Mouse (Mus musculus): ENCODE data around the gene Agtr1a. TPM values are rescaled to one million over a fixed set of nuclear protein-coding genes. Genes with fewer than 3 reads are reported as not detected.

The Agtr1a gene
- polyA plus RNA-seq, 1 experiment from 2014 or later, result 1.6 TPM

DNA sequence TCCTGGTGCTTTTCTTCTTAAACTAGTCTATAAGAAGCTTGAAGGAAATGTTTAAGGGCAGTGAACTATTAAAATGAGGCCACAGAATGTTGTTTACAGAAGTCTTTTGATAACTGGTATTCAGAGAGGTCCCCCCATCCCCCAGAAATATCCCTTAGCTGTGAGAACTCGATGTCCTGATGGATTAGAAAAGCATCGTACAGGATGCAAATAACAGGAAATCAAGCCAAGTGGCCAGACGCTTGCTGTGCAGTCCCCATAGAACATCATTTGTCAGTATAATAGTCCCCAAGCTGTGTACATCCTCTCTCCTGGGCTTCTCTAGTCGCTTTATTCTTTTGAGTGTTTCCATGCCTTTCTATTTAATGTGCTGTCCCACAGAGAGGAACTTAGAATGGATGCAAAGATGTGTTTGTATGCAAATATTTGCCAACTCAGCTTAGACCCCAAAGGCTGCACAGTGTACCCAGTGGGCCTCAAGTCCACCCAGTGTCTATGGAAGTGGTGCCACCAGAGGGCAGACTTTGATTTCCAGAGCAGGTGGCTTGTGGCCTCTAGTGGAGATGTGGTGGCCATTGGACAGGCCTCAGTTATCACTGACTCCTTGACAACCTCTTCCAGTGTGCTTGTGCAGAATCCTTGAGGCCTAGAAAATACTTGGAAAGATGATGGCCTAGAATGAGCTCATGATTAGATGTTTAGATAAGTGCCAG, 22.4 kb downstream of the Agtr1a start:
- WGBS, result 52% methylated on average over 4 of the region's 4 CpGs
- Histone ChIP-seq H3K27me3 (ENCODE audit: control insufficient read depth, insufficient read depth, low read length) (no peaks in the 10 kb centered on the region), H3K36me3 (ENCODE audit: control insufficient read depth, insufficient read depth, low read length) (no peaks in the 10 kb centered on the region), H3K9me3 (ENCODE audit: control insufficient read depth, low read length) (no peaks in the 10 kb centered on the region), H3K9ac (replicated peaks; ENCODE audit: low read depth, low read length) (no peak overlapping the region), H3K27ac (ENCODE audit: low read depth, low read length) (no peak overlapping the region), H3K4me1 (ENCODE audit: control insufficient read depth, insufficient read depth, low read length) (no peaks in the 10 kb centered on the region), H3K4me2 (ENCODE audit: low read depth, low read length) (no peak overlapping the region), H3K4me3 (ENCODE audit: low read depth, low read length) (no peak overlapping the region)
- ATAC-seq (ENCODE audit: low read depth), result no peak

DNA sequence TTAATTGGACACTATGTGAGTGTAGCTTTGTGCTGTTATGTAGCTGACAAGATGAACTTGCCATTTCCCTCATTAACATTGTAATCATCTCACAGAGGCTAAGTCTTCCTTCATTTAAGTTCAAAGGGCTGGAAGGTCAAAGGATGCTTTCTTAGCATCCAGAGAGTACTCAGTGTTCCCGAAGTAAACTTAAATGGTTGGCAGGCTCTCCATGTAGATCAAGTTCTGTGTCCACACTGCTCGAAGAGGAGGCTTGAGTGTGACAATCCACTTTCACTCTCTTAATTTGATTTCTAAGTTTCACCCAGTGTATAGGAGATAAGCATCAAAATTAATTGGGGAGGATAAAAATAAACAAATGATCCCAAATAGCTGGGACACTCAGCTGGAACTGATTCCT, 23.6 kb downstream of the Agtr1a start:
- no peaks in the 10 kb centered on the region for H3K27me3 ChIP-seq (ENCODE audit: control insufficient read depth, insufficient read depth, low read length)
- H3K4me1 ChIP-seq (ENCODE audit: control insufficient read depth, insufficient read depth, low read length), result no peaks in the 10 kb centered on the region
- H3K9me3 ChIP-seq (ENCODE audit: control insufficient read depth, low read length), result no peaks in the 10 kb centered on the region
- H3K9ac ChIP-seq (replicated peaks; ENCODE audit: low read depth, low read length), result no peak overlapping the region
- H3K36me3 ChIP-seq (ENCODE audit: control insufficient read depth, insufficient read depth, low read length), result no peaks in the 10 kb centered on the region
- H3K27ac ChIP-seq (ENCODE audit: low read depth, low read length), result no peak overlapping the region
- H3K4me3 ChIP-seq (ENCODE audit: low read depth, low read length), result no peak overlapping the region
- 92% methylated on average over 2 of the region's 2 CpGs for WGBS
- no peak for ATAC-seq (ENCODE audit: low read depth)
- no peak overlapping the region for H3K4me2 ChIP-seq (ENCODE audit: low read depth, low read length)

DNA sequence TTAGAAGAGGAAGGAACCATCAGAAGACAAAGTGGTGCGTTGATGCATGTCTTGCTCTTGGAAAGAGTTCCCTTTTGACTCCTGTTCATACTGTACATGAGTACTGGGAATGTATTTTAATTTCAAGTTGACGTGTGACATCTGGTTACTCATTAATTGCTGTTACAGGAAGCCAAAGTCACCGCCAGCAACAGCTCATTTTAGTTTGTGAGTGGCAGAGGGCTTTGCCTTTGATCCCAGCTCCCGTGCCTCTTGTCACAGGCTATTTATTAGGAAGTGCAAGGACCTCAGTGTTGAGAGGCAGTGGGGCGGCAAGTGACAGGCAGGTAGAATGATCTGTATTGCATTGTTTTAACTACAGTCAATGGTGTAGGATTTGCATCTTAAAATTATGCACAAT, 24.8 kb downstream of the Agtr1a start:
- ATAC-seq (ENCODE audit: low read depth), result no peak
- Histone ChIP-seq H3K4me1 (ENCODE audit: control insufficient read depth, insufficient read depth, low read length) (no peaks in the 10 kb centered on the region), H3K9ac (replicated peaks; ENCODE audit: low read depth, low read length) (no peak overlapping the region), H3K36me3 (ENCODE audit: control insufficient read depth, insufficient read depth, low read length) (no peaks in the 10 kb centered on the region), H3K27ac (ENCODE audit: low read depth, low read length) (no peak overlapping the region), H3K4me3 (ENCODE audit: low read depth, low read length) (no peak overlapping the region), H3K9me3 (ENCODE audit: control insufficient read depth, low read length) (no peaks in the 10 kb centered on the region), H3K27me3 (ENCODE audit: control insufficient read depth, insufficient read depth, low read length) (no peaks in the 10 kb centered on the region), H3K4me2 (ENCODE audit: low read depth, low read length) (no peak overlapping the region)
- 73% methylated on average over 5 of the region's 5 CpGs for WGBS

DNA sequence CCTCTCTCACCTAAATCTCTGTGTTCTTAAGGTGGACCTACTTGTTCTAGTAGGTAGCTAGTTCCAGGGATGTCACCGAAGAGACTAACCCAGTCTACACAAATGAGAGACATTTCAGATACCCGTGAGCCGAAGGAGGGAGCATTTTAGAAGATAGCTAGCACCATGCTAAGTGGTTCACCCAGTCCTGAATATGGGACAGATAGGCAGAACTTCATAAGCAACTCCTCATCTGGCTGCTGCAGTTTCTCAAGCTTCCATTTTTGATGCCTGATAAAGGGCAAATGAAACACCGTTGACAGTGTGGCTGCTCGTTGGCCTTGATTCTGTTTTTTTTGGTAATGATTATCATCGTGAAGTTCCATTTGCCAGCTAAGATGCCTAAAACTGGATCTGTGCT, 25.8 kb downstream of the Agtr1a start:
- Histone ChIP-seq H3K9me3 (ENCODE audit: control insufficient read depth, low read length) (no peaks in the 10 kb centered on the region), H3K4me1 (ENCODE audit: control insufficient read depth, insufficient read depth, low read length) (no peaks in the 10 kb centered on the region), H3K4me3 (ENCODE audit: low read depth, low read length) (no peak overlapping the region), H3K27me3 (ENCODE audit: control insufficient read depth, insufficient read depth, low read length) (no peaks in the 10 kb centered on the region), H3K9ac (replicated peaks; ENCODE audit: low read depth, low read length) (no peak overlapping the region), H3K27ac (ENCODE audit: low read depth, low read length) (no peak overlapping the region), H3K36me3 (ENCODE audit: control insufficient read depth, insufficient read depth, low read length) (no peaks in the 10 kb centered on the region), H3K4me2 (ENCODE audit: low read depth, low read length) (no peak overlapping the region)
- no peak for ATAC-seq (ENCODE audit: low read depth)
- WGBS, result 98% methylated on average over 6 of the region's 6 CpGs

DNA sequence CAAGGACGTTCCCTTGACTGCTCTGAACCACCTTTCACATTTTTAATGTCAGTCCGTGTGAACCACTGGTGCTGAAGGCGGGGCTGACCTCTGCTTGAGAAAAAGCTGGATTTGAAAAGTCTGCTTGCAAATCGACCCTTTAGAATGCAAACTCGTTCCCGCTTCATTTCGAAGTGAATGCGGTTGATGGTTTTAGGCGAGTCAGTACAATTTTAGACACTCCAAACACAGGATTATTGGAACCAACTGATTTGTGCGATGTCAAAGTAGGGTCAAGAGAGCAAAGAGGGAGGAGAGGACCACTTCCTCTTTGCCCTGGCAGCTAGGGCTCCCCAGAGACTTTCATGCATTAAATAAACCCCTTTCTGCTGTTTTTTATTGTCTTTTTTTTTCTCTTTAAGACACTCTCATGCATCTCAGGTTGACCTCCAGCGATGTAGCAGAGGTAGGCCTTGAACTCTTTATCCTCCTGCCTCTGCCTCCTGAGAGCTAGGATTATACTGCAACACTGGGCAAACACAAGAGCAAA, 27.9 kb downstream of the Agtr1a start:
- Histone ChIP-seq H3K4me2 (ENCODE audit: low read depth, low read length) (no peak overlapping the region), H3K4me1 (ENCODE audit: control insufficient read depth, insufficient read depth, low read length) (no peaks in the 10 kb centered on the region), H3K9me3 (ENCODE audit: control insufficient read depth, low read length) (no peaks in the 10 kb centered on the region), H3K27ac (ENCODE audit: low read depth, low read length) (no peak overlapping the region), H3K4me3 (ENCODE audit: low read depth, low read length) (no peak overlapping the region), H3K27me3 (ENCODE audit: control insufficient read depth, insufficient read depth, low read length) (no peaks in the 10 kb centered on the region), H3K9ac (replicated peaks; ENCODE audit: low read depth, low read length) (no peak overlapping the region), H3K36me3 (ENCODE audit: control insufficient read depth, insufficient read depth, low read length) (no peaks in the 10 kb centered on the region)
- ATAC-seq (ENCODE audit: low read depth), result no peak
- WGBS, result 74% methylated on average over 11 of the region's 11 CpGs

DNA sequence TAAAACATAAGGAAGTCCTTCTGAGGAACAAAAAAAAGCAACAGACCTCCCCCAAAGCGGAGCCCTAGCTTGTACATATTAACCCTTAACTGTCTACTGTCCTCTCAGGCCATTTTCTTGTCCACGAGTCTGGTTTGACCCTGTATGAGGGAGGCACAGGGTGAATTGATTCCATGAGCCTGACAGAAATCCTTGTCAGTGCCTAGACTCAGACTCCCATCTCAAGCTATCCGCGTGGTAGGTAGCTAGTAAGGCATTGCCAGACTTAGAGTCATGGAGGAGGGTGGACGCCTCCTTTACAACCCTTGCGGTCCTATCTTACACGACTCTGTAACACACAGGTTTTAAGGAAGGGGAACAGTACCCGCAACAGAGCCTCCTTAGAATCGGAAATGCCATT, 28.5 kb downstream of the Agtr1a start:
- 89% methylated on average over 9 of the region's 9 CpGs for WGBS
- Histone ChIP-seq H3K4me1 (ENCODE audit: control insufficient read depth, insufficient read depth, low read length) (no peaks in the 10 kb centered on the region), H3K36me3 (ENCODE audit: control insufficient read depth, insufficient read depth, low read length) (no peaks in the 10 kb centered on the region), H3K9me3 (ENCODE audit: control insufficient read depth, low read length) (no peaks in the 10 kb centered on the region), H3K27me3 (ENCODE audit: control insufficient read depth, insufficient read depth, low read length) (no peaks in the 10 kb centered on the region), H3K27ac (ENCODE audit: low read depth, low read length) (no peak overlapping the region), H3K4me2 (ENCODE audit: low read depth, low read length) (no peak overlapping the region), H3K9ac (replicated peaks; ENCODE audit: low read depth, low read length) (no peak overlapping the region), H3K4me3 (ENCODE audit: low read depth, low read length) (no peak overlapping the region)
- ATAC-seq (ENCODE audit: low read depth), result no peak

DNA sequence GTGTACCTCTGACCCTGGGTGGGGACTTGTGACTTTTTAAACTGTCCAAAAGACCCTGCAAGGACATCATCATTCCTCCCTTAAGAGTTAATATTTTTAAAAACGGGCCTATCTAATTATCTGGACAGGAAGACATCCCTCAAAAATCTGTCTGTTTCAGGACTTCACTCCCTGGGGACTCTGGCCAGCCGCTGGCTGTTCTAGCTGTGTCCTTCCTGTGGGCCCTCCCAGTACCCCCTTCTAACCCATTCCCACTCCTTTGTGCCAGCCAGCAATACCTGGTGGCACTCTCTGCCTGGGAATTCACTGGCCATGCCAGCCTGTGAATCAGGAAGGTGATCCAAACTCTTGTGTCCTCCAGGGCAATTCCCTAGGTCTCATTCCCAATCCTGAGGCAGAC, 29.1 kb downstream of the Agtr1a start:
- Histone ChIP-seq H3K9ac (replicated peaks; ENCODE audit: low read depth, low read length) (no peak overlapping the region), H3K27me3 (ENCODE audit: control insufficient read depth, insufficient read depth, low read length) (no peaks in the 10 kb centered on the region), H3K36me3 (ENCODE audit: control insufficient read depth, insufficient read depth, low read length) (no peaks in the 10 kb centered on the region), H3K4me3 (ENCODE audit: low read depth, low read length) (no peak overlapping the region), H3K9me3 (ENCODE audit: control insufficient read depth, low read length) (no peaks in the 10 kb centered on the region), H3K27ac (ENCODE audit: low read depth, low read length) (no peak overlapping the region), H3K4me1 (ENCODE audit: control insufficient read depth, insufficient read depth, low read length) (no peaks in the 10 kb centered on the region), H3K4me2 (ENCODE audit: low read depth, low read length) (no peak overlapping the region)
- WGBS, result 89% methylated on average over 2 of the region's 2 CpGs
- no peak for ATAC-seq (ENCODE audit: low read depth)

DNA sequence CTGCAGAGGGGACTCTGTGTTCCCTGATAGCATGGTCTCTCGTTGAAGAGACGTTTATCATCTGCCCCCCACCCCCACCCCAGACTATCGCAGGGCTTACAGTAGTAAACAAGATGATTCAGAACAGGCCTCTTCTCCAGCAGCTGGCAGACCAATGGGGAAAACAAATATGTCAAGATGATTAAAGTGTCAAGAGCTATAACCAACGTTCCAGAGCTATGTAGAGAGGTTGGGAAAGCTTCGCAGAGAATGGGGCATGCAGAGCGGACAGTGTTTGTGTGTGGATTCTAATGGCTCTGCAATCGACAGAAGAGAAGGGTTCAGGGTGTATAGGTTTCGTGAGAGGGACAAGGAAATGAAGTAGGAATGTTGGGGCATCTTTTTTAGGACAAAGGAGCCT, 31.9 kb downstream of the Agtr1a start:
- no peak overlapping the region for H3K9ac ChIP-seq (replicated peaks; ENCODE audit: low read depth, low read length)
- WGBS, result 51% methylated on average over 8 of the region's 8 CpGs
- no peak for ATAC-seq (ENCODE audit: low read depth)

DNA sequence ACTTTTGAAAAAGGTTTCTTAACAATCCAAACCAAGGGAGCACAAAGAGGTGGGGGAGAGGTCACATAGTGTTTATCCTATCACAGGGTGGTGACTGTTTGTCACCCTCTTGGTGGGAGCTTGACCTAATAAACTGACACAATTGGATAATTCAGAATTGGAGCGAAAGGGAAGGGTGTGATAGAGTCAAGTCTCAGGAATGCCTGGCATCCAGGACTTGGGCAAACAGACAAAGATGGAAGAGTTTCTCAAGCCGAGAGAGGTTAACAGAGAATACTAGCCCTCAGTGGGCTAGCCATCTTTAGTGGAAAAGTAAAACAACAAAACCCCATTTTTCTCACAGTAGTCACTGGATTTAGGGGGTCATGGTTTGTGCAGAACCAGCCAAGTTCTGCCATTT, 32.5 kb downstream of the Agtr1a start:
- Histone ChIP-seq H3K9me3 (ENCODE audit: control insufficient read depth, low read length) (no peaks in the 10 kb centered on the region), H3K4me2 (ENCODE audit: low read depth, low read length) (no peak overlapping the region), H3K36me3 (ENCODE audit: control insufficient read depth, insufficient read depth, low read length) (no peaks in the 10 kb centered on the region), H3K4me1 (ENCODE audit: control insufficient read depth, insufficient read depth, low read length) (no peaks in the 10 kb centered on the region), H3K4me3 (ENCODE audit: low read depth, low read length) (no peak overlapping the region), H3K27ac (ENCODE audit: low read depth, low read length) (no peak overlapping the region), H3K9ac (replicated peaks; ENCODE audit: low read depth, low read length) (no peak overlapping the region), H3K27me3 (ENCODE audit: control insufficient read depth, insufficient read depth, low read length) (no peaks in the 10 kb centered on the region)
- ATAC-seq (ENCODE audit: low read depth), result no peak
- WGBS, result 47% methylated on average over 2 of the region's 2 CpGs

More for the DNA sequence above, 31.9 kb downstream of the Agtr1a start:
- no peak overlapping the region for H3K27ac ChIP-seq (ENCODE audit: low read depth, low read length)
- no peaks in the 10 kb centered on the region for H3K9me3 ChIP-seq (ENCODE audit: control insufficient read depth, low read length)
- H3K27me3 ChIP-seq (ENCODE audit: control insufficient read depth, insufficient read depth, low read length), result no peaks in the 10 kb centered on the region
- H3K4me3 ChIP-seq (ENCODE audit: low read depth, low read length), result no peak overlapping the region
- H3K36me3 ChIP-seq (ENCODE audit: control insufficient read depth, insufficient read depth, low read length), result no peaks in the 10 kb centered on the region
- no peak overlapping the region for H3K4me2 ChIP-seq (ENCODE audit: low read depth, low read length)
- no peaks in the 10 kb centered on the region for H3K4me1 ChIP-seq (ENCODE audit: control insufficient read depth, insufficient read depth, low read length)

Data from neural tube, embryonic 14.5 days (tissue).